Comparison of ENCODE assay signal across 9 mouse cellular contexts in genomic region chr7:29248261-29248841, GRCm38 (mm10). TPM values are rescaled to one million over a fixed set of nuclear protein-coding genes. Genes with fewer than 3 reads are reported as not detected.
DNase-seq lines count a peak whose midpoint lies in the region; ATAC-seq and TF ChIP-seq lines count a peak whose summit lies in the region.
"Had no signal": no experiment of that assay in that cellular context is flagged by ENCODE, and none has a peak within 500 bp of the region (broad histone marks: within the 10 kb centered on the region; RNA-seq: fewer than 3 reads in every experiment).

Gene 2200002D01Rik (minus strand): TSS chr7:29248466.

- peak within 1 kb of the TSS; percentile 44; the same call in 1 of the 2 replicates for H3K9ac ChIP-seq in forebrain, embryonic 12.5 days
- peak within 1 kb of the TSS; percentile 27; the same call in 1 of the 2 replicates for H3K9ac ChIP-seq in hindbrain, embryonic 16.5 days (ENCODE audit: low read depth, low read length)
- H3K9ac ChIP-seq in liver, embryonic 11.5 days (ENCODE audit: low read depth, low read length) = peak within 1 kb of the TSS; percentile 10

- DNase-seq in CD4-positive, CD25-positive, alpha-beta regulatory T cell, adult 2 months (ENCODE audit: low read depth, low spot score) = peak; percentile 41
- DNase-seq in liver, embryonic 11.5 days (ENCODE audit: low spot score) = no peak
- no peak for DNase-seq in cerebellum, adult 18-20 months
- no peak for DNase-seq in layer of hippocampus, adult 8-10 months (ENCODE audit: low spot score in 2 of 2)

- peak; percentile 14 for TF ChIP-seq POLR2A in myocyte (IDR thresholded peaks at IDR 0.05; ENCODE audit: insufficient read length, low read depth)

- ATAC-seq in CD4-positive, CD25-positive, alpha-beta regulatory T cell, adult 4 months = no peak
- ATAC-seq in forebrain, embryonic 12.5 days (ENCODE audit: low FRiP score) = no peak
- no peak for ATAC-seq in hindbrain, embryonic 16.5 days
- peak; percentile 28 for ATAC-seq in liver, embryonic 11.5 days (replicated peaks; ENCODE audit: low FRiP score)

- WGBS in forebrain, embryonic 12.5 days = 14% methylated on average over 20 of the region's 20 CpGs
- WGBS in hindbrain, embryonic 16.5 days = 18% methylated on average over 20 of the region's 20 CpGs
- 18% methylated on average over 20 of the region's 20 CpGs for WGBS in liver, embryonic 11.5 days

- H3K36me3 ChIP-seq in forebrain, embryonic 12.5 days (replicated peaks) = peaks cover 28% of the 10 kb centered on the region
- peaks cover 9% of the 10 kb centered on the region; the same call in 1 of the 2 replicates for H3K36me3 ChIP-seq in hindbrain, embryonic 16.5 days (ENCODE audit: control insufficient read depth, insufficient read depth, low read length)
- peaks cover 12% of the 10 kb centered on the region; the same call in 1 of the 2 replicates for H3K36me3 ChIP-seq in liver, embryonic 11.5 days (ENCODE audit: control insufficient read depth, insufficient read depth, low read length)
- H3K36me3 ChIP-seq in myocyte (ENCODE audit: control insufficient read depth, insufficient read depth) = no peaks in the 10 kb centered on the region

- peak within 1 kb of the TSS; percentile 49 for H3K4me2 ChIP-seq in forebrain, embryonic 12.5 days
- peak within 1 kb of the TSS; percentile 47 for H3K4me2 ChIP-seq in hindbrain, embryonic 16.5 days (ENCODE audit: low read length)
- peak within 1 kb of the TSS; percentile 69 for H3K4me2 ChIP-seq in liver, embryonic 11.5 days
- H3K4me2 ChIP-seq in myocyte (ENCODE audit: low read depth) = peak within 1 kb of the TSS; percentile 94

- peak within 1 kb of the TSS; percentile 19 for H3K4me3 ChIP-seq in forebrain, embryonic 12.5 days (replicated peaks)
- peak within 1 kb of the TSS; percentile 22 for H3K4me3 ChIP-seq in hindbrain, embryonic 16.5 days (ENCODE audit: low read length)
- peak within 1 kb of the TSS; percentile 49 for H3K4me3 ChIP-seq in liver, embryonic 11.5 days (ENCODE audit: low read depth, low read length)
- peak within 1 kb of the TSS; percentile 59 for H3K4me3 ChIP-seq in myocyte

- H3K27ac ChIP-seq in forebrain, embryonic 12.5 days = no peak within 1 kb of the TSS
- H3K27ac ChIP-seq in hindbrain, embryonic 16.5 days (ENCODE audit: low read depth, low read length) = no peak within 1 kb of the TSS
- H3K27ac ChIP-seq in liver, embryonic 11.5 days (ENCODE audit: low read depth, low read length) = no peak within 1 kb of the TSS
- H3K27ac ChIP-seq: macrophage had no signal

- no peaks in the 10 kb centered on the region for H3K79me2 ChIP-seq in myocyte (ENCODE audit: control insufficient read depth, insufficient read depth)

- H3ac ChIP-seq in myocyte (ENCODE audit: control insufficient read depth, insufficient read length) = peak within 1 kb of the TSS; percentile 22

- H3K27me3 ChIP-seq in forebrain, embryonic 12.5 days = peaks cover 29% of the 10 kb centered on the region
- H3K27me3 ChIP-seq in hindbrain, embryonic 16.5 days (replicated peaks; ENCODE audit: control insufficient read depth, insufficient read depth, low read length) = peaks cover 20% of the 10 kb centered on the region
- H3K27me3 ChIP-seq in liver, embryonic 11.5 days (replicated peaks; ENCODE audit: control insufficient read depth, insufficient read depth, low read length) = no peaks in the 10 kb centered on the region
- H3K27me3 ChIP-seq in myocyte (ENCODE audit: control insufficient read depth, insufficient read depth, insufficient read length) = no peaks in the 10 kb centered on the region

- H3K4me1 ChIP-seq in forebrain, embryonic 12.5 days = peaks cover 12% of the 10 kb centered on the region
- H3K4me1 ChIP-seq in hindbrain, embryonic 16.5 days (ENCODE audit: control insufficient read depth, insufficient read depth, low read depth, low read length) = no peaks in the 10 kb centered on the region
- peaks cover 18% of the 10 kb centered on the region for H3K4me1 ChIP-seq in liver, embryonic 11.5 days (replicated peaks; ENCODE audit: control insufficient read depth, insufficient read depth, low read length)

- H3K9me3 ChIP-seq in forebrain, embryonic 12.5 days = no peaks in the 10 kb centered on the region
- H3K9me3 ChIP-seq in hindbrain, embryonic 16.5 days (ENCODE audit: control insufficient read depth, low read length) = no peaks in the 10 kb centered on the region
- H3K9me3 ChIP-seq in liver, embryonic 11.5 days (ENCODE audit: control insufficient read depth, low read length) = no peaks in the 10 kb centered on the region

TF ChIP-seq in myocyte, 11 proteins besides CTCF, POLR2A, EP300 and RAD21:
- TF ChIP-seq POLR2AphosphoS2 (IDR thresholded peaks at IDR 0.05; ENCODE audit: insufficient read length, low read depth) = peak; percentile 20
- TF ChIP-seq MYOG (IDR thresholded peaks at IDR 0.05; ENCODE audit: control insufficient read depth in 1 of 3, insufficient read depth in 1 of 3, insufficient read length in 2 of 3, low read depth in 2 of 3) = no peak

RNA-seq across cellular contexts. Expression of gene 2200002D01Rik, which starts in this region (rescaled TPM):
- polyA plus RNA-seq in CD4-positive, CD25-positive, alpha-beta regulatory T cell, adult 4 months (2017; shearing (Covaris generic)) = 1 to 10 TPM; 1.0 to 1.6 TPM
- 0.76 and 1.4 TPM in 2 replicates for polyA plus RNA-seq in forebrain, embryonic 12.5 days (2016; fragmentation: Nextera tagmentation; extraction: Ambion mirVana)
- 1.2 and 1.9 TPM in 2 replicates for polyA plus RNA-seq in hindbrain, embryonic 16.5 days (2015; fragmentation: Nextera tagmentation; extraction: Ambion mirVana)
- 3.2 and 4.4 TPM in 2 replicates for polyA plus RNA-seq in liver, embryonic 11.5 days (2014; fragmentation: Nextera tagmentation; extraction: Ambion mirVana)
- polyA plus RNA-seq in myocyte (2012; fragmentation: generic; extraction: Trizol) = 42.4 TPM
- 1 to 10 TPM in 1 of 4 experiments, under 1 TPM in 2, not detected in 1; 0.52 to 1.2 (median 0.92) TPM for total RNA-seq in layer of hippocampus, adult 8-10 months (2022)
- polyA plus RNA-seq: macrophage had no signal
